Mouse (Mus musculus): ENCODE results near the gene Tspo2. TPM values are rescaled to one million over a fixed set of nuclear protein-coding genes. Genes with fewer than 3 reads are reported as not detected.

Tspo2 gene
- polyA plus RNA-seq, 1 experiment from 2014 or later = not detected

GRCm38 (mm10) chr17:48408526-48409291, 42.6 kb downstream of the Tspo2 start:
- under 1% methylated on average over 47 of the region's 47 CpGs for WGBS
- Histone ChIP-seq H3K4me1 (peaks cover 27% of the 10 kb centered on the region), H3K27me3 (ENCODE audit: poor library complexity, severe bottlenecking) (no peaks in the 10 kb centered on the region), H3K36me3 (replicated peaks) (peaks cover 33% of the 10 kb centered on the region), H3K4me3 (peak overlapping the region; percentile 90), H3K9me3 (no peaks in the 10 kb centered on the region), H3K27ac (peak overlapping the region; percentile 99)
- peak; percentile 77 for DNase-seq (ENCODE audit: extremely low spot score, low spot score)

GRCm38 (mm10) chr17:48407910-48408525, 43.3 kb downstream of the Tspo2 start:
- peaks cover 27% of the 10 kb centered on the region for H3K4me1 ChIP-seq
- no peaks in the 10 kb centered on the region for H3K9me3 ChIP-seq
- H3K27me3 ChIP-seq (ENCODE audit: poor library complexity, severe bottlenecking) = no peaks in the 10 kb centered on the region
- WGBS = 16% methylated on average over 8 of the region's 8 CpGs
- H3K4me3 ChIP-seq = peak overlapping the region; percentile 90
- peaks cover 28% of the 10 kb centered on the region for H3K36me3 ChIP-seq (replicated peaks)
- peak overlapping the region; percentile 99 for H3K27ac ChIP-seq
- DNase-seq (ENCODE audit: extremely low spot score, low spot score) = peak; percentile 51

- WGBS = 93% methylated on average over 4 of the region's 4 CpGs
- peaks cover 27% of the 10 kb centered on the region for H3K4me1 ChIP-seq
- peaks cover 27% of the 10 kb centered on the region for H3K36me3 ChIP-seq (replicated peaks)
- peak overlapping the region; percentile 90 for H3K4me3 ChIP-seq
- H3K27me3 ChIP-seq (ENCODE audit: poor library complexity, severe bottlenecking) = no peaks in the 10 kb centered on the region
- H3K27ac ChIP-seq = peak overlapping the region; percentile 99; the same call in 1 of the 2 replicates
- no peak for DNase-seq (ENCODE audit: extremely low spot score, low spot score)
- H3K9me3 ChIP-seq = no peaks in the 10 kb centered on the region
Measured at GRCm38 (mm10) chr17:48407154-48407553, 44.2 kb downstream of the Tspo2 start.

- H3K36me3 ChIP-seq (replicated peaks) = peaks cover 37% of the 10 kb centered on the region
- no peaks in the 10 kb centered on the region for H3K9me3 ChIP-seq
- no peak overlapping the region for H3K27ac ChIP-seq
- no peaks in the 10 kb centered on the region for H3K27me3 ChIP-seq (ENCODE audit: poor library complexity, severe bottlenecking)
- no peak overlapping the region for H3K4me3 ChIP-seq
- no peak for DNase-seq (ENCODE audit: extremely low spot score, low spot score)
- peaks cover 14% of the 10 kb centered on the region for H3K4me1 ChIP-seq
- WGBS = 89% methylated on average over 1 of the region's 1 CpGs
Measured at GRCm38 (mm10) chr17:48404706-48405105, 46.6 kb downstream of the Tspo2 start.

- no peak overlapping the region for H3K27ac ChIP-seq
- H3K36me3 ChIP-seq (replicated peaks) = peaks cover 46% of the 10 kb centered on the region
- H3K4me1 ChIP-seq = peaks cover 14% of the 10 kb centered on the region
- WGBS = 95% methylated on average over 2 of the region's 2 CpGs
- no peak overlapping the region for H3K4me3 ChIP-seq
- no peaks in the 10 kb centered on the region for H3K27me3 ChIP-seq (ENCODE audit: poor library complexity, severe bottlenecking)
- no peaks in the 10 kb centered on the region for H3K9me3 ChIP-seq
- no peak for DNase-seq (ENCODE audit: extremely low spot score, low spot score)
Measured at GRCm38 (mm10) chr17:48403848-48404247, 47.5 kb downstream of the Tspo2 start.

GRCm38 (mm10) chr17:48402751-48403150, 48.6 kb downstream of the Tspo2 start:
- H3K36me3 ChIP-seq (replicated peaks) = peaks cover 57% of the 10 kb centered on the region
- H3K4me1 ChIP-seq = peaks cover 9% of the 10 kb centered on the region
- DNase-seq (ENCODE audit: extremely low spot score, low spot score) = no peak
- no peak overlapping the region for H3K4me3 ChIP-seq
- H3K27me3 ChIP-seq (ENCODE audit: poor library complexity, severe bottlenecking) = no peaks in the 10 kb centered on the region
- WGBS = 94% methylated on average over 3 of the region's 3 CpGs
- H3K9me3 ChIP-seq = no peaks in the 10 kb centered on the region
- H3K27ac ChIP-seq = no peak overlapping the region

GRCm38 (mm10) chr17:48401710-48402109, 49.6 kb downstream of the Tspo2 start:
- Histone ChIP-seq H3K9me3 (no peaks in the 10 kb centered on the region), H3K36me3 (replicated peaks) (peaks cover 63% of the 10 kb centered on the region), H3K4me3 (no peak overlapping the region), H3K4me1 (no peaks in the 10 kb centered on the region; the same call in 1 of the 2 replicates), H3K27ac (no peak overlapping the region), H3K27me3 (ENCODE audit: poor library complexity, severe bottlenecking) (no peaks in the 10 kb centered on the region)
- no peak for DNase-seq (ENCODE audit: extremely low spot score, low spot score)
- 92% methylated on average over 4 of the region's 4 CpGs for WGBS

Other genes with a start within 250 kb of the Tspo2 start
- not detected in 2 replicates for gene Trem1, start 218.8 kb downstream of the Tspo2 start, polyA plus RNA-seq (2016; fragmentation: Nextera tagmentation; extraction: Ambion mirVana)
- not detected in 2 replicates for gene Trem3, start 203.7 kb downstream of the Tspo2 start, polyA plus RNA-seq (2016; fragmentation: Nextera tagmentation; extraction: Ambion mirVana)
- 0.11 TPM in 1 of 2 replicates, not detected in the other for gene Treml4, start 187.2 kb downstream of the Tspo2 start, polyA plus RNA-seq (2016; fragmentation: Nextera tagmentation; extraction: Ambion mirVana)
- 0.42 and 0.57 TPM in 2 replicates for gene Treml2, start 152.0 kb downstream of the Tspo2 start, polyA plus RNA-seq (2016; fragmentation: Nextera tagmentation; extraction: Ambion mirVana)
- gene B430306N03Rik, start 135.4 kb downstream of the Tspo2 start, polyA plus RNA-seq (2016; fragmentation: Nextera tagmentation; extraction: Ambion mirVana) = 0.06 TPM in 1 of 2 replicates, not detected in the other
- 0.87 and 1.2 TPM in 2 replicates for gene Trem2, start 105.1 kb downstream of the Tspo2 start, polyA plus RNA-seq (2016; fragmentation: Nextera tagmentation; extraction: Ambion mirVana)
- gene Treml1, start 91.6 kb downstream of the Tspo2 start, polyA plus RNA-seq (2016; fragmentation: Nextera tagmentation; extraction: Ambion mirVana) = 1.5 and 2.6 TPM in 2 replicates
- 18.7 and 19.0 TPM in 2 replicates for gene Nfya, start 41.6 kb downstream of the Tspo2 start, polyA plus RNA-seq (2016; fragmentation: Nextera tagmentation; extraction: Ambion mirVana)
- gene Oard1, start 41.5 kb downstream of the Tspo2 start, polyA plus RNA-seq (2016; fragmentation: Nextera tagmentation; extraction: Ambion mirVana) = 107 TPM in 2 replicates
- gene Apobec2, start 18.6 kb downstream of the Tspo2 start, polyA plus RNA-seq (2016; fragmentation: Nextera tagmentation; extraction: Ambion mirVana) = 0.64 and 0.78 TPM in 2 replicates
- 0.07 and 0.27 TPM in 2 replicates for gene Unc5cl, start 3.4 kb upstream of the Tspo2 start, polyA plus RNA-seq (2016; fragmentation: Nextera tagmentation; extraction: Ambion mirVana)